Mouse (Mus musculus): Measurements from ENCODE around the gene Mterf4. TPM values are rescaled to one million over a fixed set of nuclear protein-coding genes. Genes with fewer than 3 reads are reported as not detected.

Gene Mterf4
- polyA plus RNA-seq, 1 experiment from 2014 or later, result 35.8 TPM

DNA sequence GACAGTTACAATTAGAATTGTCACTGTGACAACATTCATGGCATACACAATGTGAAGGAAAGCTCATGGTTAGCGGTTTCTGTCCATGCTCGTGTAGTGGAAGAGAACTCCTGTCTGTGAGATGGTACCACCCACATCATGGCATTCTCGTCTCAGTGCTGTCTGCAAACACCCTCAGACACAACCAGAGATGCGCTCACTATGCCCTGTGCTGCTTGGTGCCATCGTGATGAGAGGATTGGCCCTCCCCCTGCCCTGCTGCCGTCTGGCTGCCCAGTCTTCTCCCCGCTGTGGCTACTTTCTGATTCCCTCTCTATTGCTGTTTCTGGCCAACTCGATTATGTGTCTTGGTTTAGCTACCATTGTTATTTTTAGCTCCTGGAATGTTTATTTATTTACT lies 13.7 kb downstream of the Mterf4 start:
- Histone ChIP-seq H3K4me1 (replicated peaks) (no peaks in the 10 kb centered on the region), H3K27me3 (no peaks in the 10 kb centered on the region), H3K27ac (no peak overlapping the region), H3K36me3 (peaks cover 19% of the 10 kb centered on the region), H3K9me3 (no peaks in the 10 kb centered on the region), H3K4me3 (no peak overlapping the region), H3K9ac (no peak overlapping the region), H3K4me2 (no peak overlapping the region)
- no peak for ATAC-seq (ENCODE audit: low FRiP score)
- WGBS, result 79% methylated on average over 8 of the region's 8 CpGs

DNA sequence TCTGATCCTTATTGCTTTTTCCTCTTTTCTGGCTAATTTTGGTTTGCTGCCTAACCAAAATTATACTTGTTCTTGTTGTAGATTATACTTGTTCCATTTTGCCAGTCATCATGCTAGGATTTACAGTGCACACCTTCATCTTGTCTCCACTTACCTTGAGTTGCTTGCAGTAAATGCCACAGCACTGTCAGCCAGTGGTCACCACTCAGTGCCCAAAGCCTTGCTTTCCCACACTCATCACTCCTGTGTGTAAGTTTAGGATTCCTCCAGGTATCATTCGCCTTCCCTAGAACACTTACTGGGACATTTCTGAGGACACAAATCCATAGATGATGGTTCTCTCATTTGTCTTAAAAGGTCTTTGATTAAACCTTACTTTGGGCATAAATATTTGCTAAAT lies 14.1 kb downstream of the Mterf4 start:
- 86% methylated on average over 1 of the region's 1 CpGs for WGBS
- ATAC-seq (ENCODE audit: low FRiP score), result no peak
- Histone ChIP-seq H3K36me3 (peaks cover 15% of the 10 kb centered on the region), H3K27ac (no peak overlapping the region), H3K4me3 (no peak overlapping the region), H3K27me3 (no peaks in the 10 kb centered on the region), H3K9me3 (no peaks in the 10 kb centered on the region), H3K4me1 (replicated peaks) (no peaks in the 10 kb centered on the region), H3K9ac (no peak overlapping the region), H3K4me2 (no peak overlapping the region)

DNA sequence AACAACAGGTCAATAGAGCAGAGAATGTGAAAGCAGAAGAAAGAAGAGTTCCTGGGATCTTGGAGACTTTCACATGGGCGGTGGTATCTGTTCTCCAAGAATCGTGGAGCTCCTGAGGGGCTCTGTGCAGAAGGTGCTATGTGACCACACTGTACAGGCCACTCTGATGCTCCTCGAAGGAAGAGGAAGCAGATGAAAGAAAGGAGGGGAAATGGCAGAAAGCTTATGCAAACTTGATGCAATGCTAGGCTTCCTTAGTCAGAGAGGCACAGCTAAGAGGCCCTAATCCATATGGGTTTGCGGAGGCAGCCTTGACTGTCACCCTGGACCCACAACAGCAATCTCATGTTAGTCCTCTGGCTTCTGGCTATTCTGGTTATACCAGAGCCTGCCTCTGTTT lies 14.8 kb downstream of the Mterf4 start:
- Histone ChIP-seq H3K36me3 (peaks cover 9% of the 10 kb centered on the region), H3K9ac (no peak overlapping the region), H3K4me2 (no peak overlapping the region), H3K4me1 (replicated peaks) (no peaks in the 10 kb centered on the region), H3K9me3 (no peaks in the 10 kb centered on the region), H3K27ac (no peak overlapping the region), H3K4me3 (no peak overlapping the region), H3K27me3 (no peaks in the 10 kb centered on the region)
- ATAC-seq (ENCODE audit: low FRiP score), result no peak
- WGBS, result 85% methylated on average over 4 of the region's 4 CpGs

DNA sequence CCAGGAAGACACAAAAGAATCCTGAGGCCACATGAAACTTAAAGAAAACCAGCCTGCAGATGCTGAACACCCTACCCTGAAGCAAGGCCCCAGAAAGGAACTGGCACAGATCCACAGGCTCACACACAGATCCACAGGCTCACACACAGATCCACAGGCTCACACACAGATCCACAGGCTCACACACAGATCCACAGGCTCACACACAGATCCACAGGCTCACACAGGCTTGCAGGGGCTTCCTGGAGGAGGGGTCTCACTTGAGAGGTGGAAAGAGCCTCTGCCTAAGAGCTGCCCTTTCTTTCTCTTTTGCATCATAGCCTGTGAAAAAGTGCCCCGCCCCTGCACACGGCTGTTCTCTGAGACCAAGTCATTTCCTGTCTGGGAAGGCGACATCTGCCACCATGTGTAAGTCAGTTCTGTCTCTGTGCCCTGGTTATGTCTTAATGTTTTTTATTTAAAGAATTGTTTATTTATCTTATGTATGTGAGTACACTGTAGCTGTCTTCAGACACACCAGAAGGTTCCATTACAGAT lies 16.0 kb downstream of the Mterf4 start:
- no peak overlapping the region for H3K4me3 ChIP-seq
- no peaks in the 10 kb centered on the region for H3K9me3 ChIP-seq
- no peaks in the 10 kb centered on the region for H3K27me3 ChIP-seq
- H3K27ac ChIP-seq, result no peak overlapping the region
- WGBS, result 70% methylated on average over 3 of the region's 3 CpGs
- H3K9ac ChIP-seq, result no peak overlapping the region
- H3K4me1 ChIP-seq (replicated peaks), result no peaks in the 10 kb centered on the region
- ATAC-seq (ENCODE audit: low FRiP score), result no peak
- H3K4me2 ChIP-seq, result no peak overlapping the region
- H3K36me3 ChIP-seq, result 0 out of 2 replicates have a peak, but pooled peaks cover 3% of the 10 kb centered on the region

DNA sequence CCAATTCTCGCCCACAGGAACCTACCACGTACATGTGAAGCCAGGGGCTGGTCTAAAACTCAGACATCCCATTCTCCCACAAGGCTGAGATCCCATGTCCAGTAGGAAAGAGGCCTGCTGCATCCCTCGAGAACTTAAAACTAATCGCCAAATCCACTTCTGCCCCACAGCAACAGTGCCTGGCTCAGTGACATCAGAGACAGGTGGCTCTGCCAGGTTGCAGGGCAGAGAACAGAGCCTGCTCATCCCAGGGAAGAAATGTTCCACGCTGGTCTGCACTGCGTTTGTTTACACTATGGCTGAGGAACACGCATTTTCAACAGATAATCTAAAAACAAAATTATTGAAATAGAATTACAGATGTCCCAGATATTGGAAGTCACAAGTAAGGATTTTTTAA lies 28.7 kb downstream of the Mterf4 start:
- H3K9ac ChIP-seq, result no peak overlapping the region
- H3K4me1 ChIP-seq (replicated peaks), result peaks cover 5% of the 10 kb centered on the region
- no peaks in the 10 kb centered on the region for H3K9me3 ChIP-seq
- no peak for ATAC-seq (ENCODE audit: low FRiP score)
- no peak overlapping the region for H3K27ac ChIP-seq
- no peak overlapping the region for H3K4me3 ChIP-seq
- no peaks in the 10 kb centered on the region for H3K36me3 ChIP-seq
- no peaks in the 10 kb centered on the region for H3K27me3 ChIP-seq
- WGBS, result 80% methylated on average over 7 of the region's 7 CpGs
- no peak overlapping the region for H3K4me2 ChIP-seq

DNA sequence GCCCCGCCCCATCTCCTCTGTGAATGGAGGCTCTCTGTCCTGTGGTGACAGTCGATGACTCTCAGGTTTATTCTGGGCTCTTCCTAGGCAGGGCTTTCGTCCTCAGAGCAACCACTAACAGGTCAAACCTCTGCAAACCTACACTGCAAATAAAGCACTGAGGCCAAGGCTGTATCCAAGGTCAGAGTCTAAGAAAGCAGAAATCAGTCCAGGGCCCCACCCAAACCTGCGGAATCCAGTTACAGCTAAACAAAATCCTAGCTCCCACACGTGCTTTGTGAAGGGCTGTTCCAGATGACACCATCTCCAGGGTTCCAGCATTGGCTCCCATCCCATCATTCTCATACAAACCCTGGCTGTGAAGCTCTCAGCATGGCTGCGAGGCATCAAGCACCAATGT lies 30.2 kb downstream of the Mterf4 start:
- Histone ChIP-seq H3K4me3 (no peak overlapping the region), H3K27ac (no peak overlapping the region), H3K9ac (no peak overlapping the region), H3K4me2 (no peak overlapping the region), H3K9me3 (no peaks in the 10 kb centered on the region), H3K27me3 (no peaks in the 10 kb centered on the region), H3K36me3 (no peaks in the 10 kb centered on the region), H3K4me1 (replicated peaks) (peaks cover 5% of the 10 kb centered on the region)
- WGBS, result 78% methylated on average over 6 of the region's 6 CpGs
- ATAC-seq (ENCODE audit: low FRiP score), result no peak

DNA sequence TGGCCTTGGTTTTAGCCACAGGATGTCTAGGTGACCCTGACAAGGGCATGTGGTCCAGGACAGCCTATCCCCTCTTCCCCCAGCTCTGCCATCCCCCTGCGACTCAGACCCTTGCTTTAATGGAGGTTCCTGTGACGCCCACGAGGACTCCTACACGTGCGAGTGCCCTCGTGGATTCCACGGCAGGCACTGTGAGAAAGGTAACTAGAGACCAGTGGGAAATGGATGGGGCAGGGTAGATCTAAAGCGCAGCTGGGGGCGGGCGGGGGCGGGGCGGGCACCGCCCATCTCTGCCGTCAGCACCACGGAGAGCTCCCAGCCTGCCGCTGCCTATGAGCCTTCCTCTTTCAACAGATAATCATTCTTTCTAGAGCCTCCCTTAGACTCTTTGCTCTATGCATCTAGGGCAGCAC lies 33.3 kb downstream of the Mterf4 start:
- no peak overlapping the region for H3K27ac ChIP-seq
- no peaks in the 10 kb centered on the region for H3K9me3 ChIP-seq
- ATAC-seq (ENCODE audit: low FRiP score), result peak; percentile 80
- H3K4me1 ChIP-seq (replicated peaks), result peaks cover 5% of the 10 kb centered on the region
- H3K27me3 ChIP-seq, result no peaks in the 10 kb centered on the region
- H3K9ac ChIP-seq, result 0 out of 2 replicates have a peak overlapping the region, but pooled peaks have one; percentile 31
- peak overlapping the region; percentile 23 for H3K4me3 ChIP-seq
- H3K4me2 ChIP-seq, result peak overlapping the region; percentile 48
- H3K36me3 ChIP-seq, result no peaks in the 10 kb centered on the region
- 1% methylated on average over 16 of the region's 16 CpGs for WGBS

DNA sequence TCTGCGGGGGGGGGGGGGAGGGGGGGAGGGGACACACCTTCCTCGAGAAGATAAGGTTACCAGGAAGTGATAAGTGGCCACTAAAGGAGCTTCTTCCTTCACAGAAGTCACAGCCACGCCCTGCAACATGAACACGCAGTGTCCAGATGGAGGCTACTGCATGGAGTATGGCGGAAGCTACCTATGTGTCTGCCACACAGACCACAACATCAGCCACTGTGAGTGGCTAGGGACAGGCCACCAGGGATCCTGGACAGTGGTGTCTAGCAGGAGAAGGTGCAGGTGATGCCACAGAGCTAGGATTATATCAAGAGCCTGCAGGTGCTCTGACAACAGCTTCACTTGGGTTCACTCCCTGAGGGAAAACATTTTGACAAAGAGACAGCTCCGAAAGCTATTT lies 34.0 kb downstream of the Mterf4 start:
- ATAC-seq (ENCODE audit: low FRiP score), result no peak

DNA sequence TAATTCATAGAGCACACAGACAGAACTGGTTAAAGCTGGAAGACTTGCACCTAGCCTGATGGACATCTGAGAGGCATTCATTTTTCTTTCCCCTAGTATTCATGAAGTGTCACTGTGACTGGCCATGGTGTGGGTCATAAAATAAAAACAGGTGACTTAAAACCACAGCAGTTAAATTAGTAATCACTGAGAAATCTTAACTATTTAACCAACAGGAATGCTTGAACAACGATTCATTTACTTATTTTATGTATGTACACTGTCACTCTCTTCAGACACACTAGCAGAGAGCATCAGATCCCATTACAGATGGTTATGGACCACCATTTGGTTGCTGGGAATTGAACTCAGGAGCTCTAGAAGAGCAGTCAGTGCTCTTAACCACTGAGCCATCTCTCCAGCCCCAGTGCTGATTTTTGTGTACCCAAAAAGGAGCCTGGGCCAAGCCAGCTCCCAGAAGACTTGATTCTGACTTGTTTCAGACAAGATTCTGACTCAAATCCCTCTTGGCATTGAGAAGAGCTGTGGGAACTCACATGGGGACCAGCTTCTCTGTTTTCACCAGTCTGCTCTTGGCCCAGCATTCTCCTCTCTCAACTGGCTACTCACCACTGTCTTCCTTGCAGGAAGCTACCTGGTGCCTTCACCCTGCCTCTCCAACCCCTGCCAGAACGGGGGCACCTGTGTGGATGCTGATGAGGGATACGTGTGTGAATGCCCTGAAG lies 35.0 kb downstream of the Mterf4 start:
- H3K4me1 ChIP-seq (replicated peaks), result peaks cover 5% of the 10 kb centered on the region
- H3K36me3 ChIP-seq, result no peaks in the 10 kb centered on the region
- H3K4me2 ChIP-seq, result no peak overlapping the region
- no peak overlapping the region for H3K4me3 ChIP-seq
- ATAC-seq (ENCODE audit: low FRiP score), result no peak
- 69% methylated on average over 3 of the region's 3 CpGs for WGBS
- H3K9me3 ChIP-seq, result no peaks in the 10 kb centered on the region
- no peak overlapping the region for H3K27ac ChIP-seq
- H3K27me3 ChIP-seq, result no peaks in the 10 kb centered on the region
- H3K9ac ChIP-seq, result no peak overlapping the region

More for the DNA sequence above, 34.0 kb downstream of the Mterf4 start:
- Histone ChIP-seq H3K36me3 (no peaks in the 10 kb centered on the region), H3K4me2 (no peak overlapping the region), H3K9me3 (no peaks in the 10 kb centered on the region), H3K27ac (no peak overlapping the region), H3K9ac (no peak overlapping the region), H3K4me3 (no peak overlapping the region), H3K27me3 (no peaks in the 10 kb centered on the region), H3K4me1 (replicated peaks) (peaks cover 5% of the 10 kb centered on the region)
- WGBS, result 83% methylated on average over 6 of the region's 6 CpGs

DNA sequence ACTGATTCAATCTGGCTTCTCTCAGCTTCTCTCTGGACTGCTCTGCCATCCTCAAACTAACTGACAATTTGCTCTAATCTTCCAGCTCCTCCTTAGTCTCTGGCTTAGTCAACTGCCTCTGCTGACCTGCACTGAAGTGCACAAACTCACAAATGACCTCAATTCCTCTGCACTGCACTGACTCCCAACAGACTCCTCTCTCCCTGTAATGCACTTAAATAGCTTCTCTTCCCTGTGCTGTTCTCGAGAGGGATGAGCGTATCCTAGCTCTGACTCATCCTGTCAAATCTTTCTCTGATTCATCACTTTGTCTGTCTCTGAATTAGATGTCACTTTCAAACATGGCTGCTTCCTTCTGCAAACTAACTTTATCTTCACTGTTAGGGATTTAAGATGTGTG lies 37.5 kb downstream of the Mterf4 start:
- Histone ChIP-seq H3K9me3 (no peaks in the 10 kb centered on the region), H3K36me3 (no peaks in the 10 kb centered on the region), H3K4me3 (no peak overlapping the region), H3K27me3 (no peaks in the 10 kb centered on the region), H3K9ac (no peak overlapping the region), H3K4me2 (no peak overlapping the region), H3K4me1 (replicated peaks) (peaks cover 5% of the 10 kb centered on the region), H3K27ac (no peak overlapping the region)
- ATAC-seq (ENCODE audit: low FRiP score), result no peak
- 85% methylated on average over 2 of the region's 2 CpGs for WGBS

DNA sequence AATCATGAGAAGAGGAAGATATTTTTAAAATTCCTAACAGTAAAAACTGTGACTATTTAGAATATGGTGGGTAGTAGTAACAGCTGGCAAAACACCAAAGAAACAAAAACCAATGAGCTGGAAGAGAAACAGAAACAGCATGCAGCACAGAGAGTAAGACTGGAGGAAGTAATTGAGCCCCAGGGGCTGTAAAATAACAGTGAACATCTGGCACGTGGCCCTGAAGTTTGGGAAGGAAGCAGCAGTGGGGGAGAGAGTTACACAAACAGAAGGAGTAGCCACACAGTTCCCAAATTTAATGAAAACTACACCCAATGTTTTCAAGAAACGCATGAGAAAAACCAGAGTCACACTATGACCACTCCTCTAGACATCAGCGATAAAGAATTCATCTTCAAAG lies 38.5 kb downstream of the Mterf4 start:
- H3K4me1 ChIP-seq (replicated peaks), result peaks cover under 1% of the 10 kb centered on the region
- no peak overlapping the region for H3K27ac ChIP-seq
- no peaks in the 10 kb centered on the region for H3K9me3 ChIP-seq
- WGBS, result 57% methylated on average over 3 of the region's 3 CpGs
- no peaks in the 10 kb centered on the region for H3K27me3 ChIP-seq
- H3K9ac ChIP-seq, result no peak overlapping the region
- no peaks in the 10 kb centered on the region for H3K36me3 ChIP-seq
- no peak for ATAC-seq (ENCODE audit: low FRiP score)
- H3K4me2 ChIP-seq, result no peak overlapping the region
- H3K4me3 ChIP-seq, result no peak overlapping the region

DNA sequence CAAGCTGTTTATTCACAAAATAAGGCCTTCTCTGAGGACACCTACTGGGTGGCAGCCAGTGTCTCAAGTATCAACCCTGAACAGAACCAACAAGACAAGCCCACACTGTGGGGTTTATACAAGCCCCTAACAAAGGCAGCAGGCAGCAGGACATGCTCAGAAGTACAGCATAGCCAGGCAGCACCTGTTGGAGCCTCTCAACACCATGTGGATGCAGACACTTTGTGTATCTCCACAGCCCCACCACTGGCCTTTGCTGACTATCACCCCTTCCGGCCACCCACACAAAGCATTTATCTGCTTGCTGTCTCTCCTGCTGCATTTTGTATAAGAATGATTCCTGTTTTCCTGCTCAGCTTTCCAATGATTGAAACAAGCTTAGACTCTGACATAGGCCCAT lies 48.2 kb downstream of the Mterf4 start:
- 82% methylated on average over 1 of the region's 1 CpGs for WGBS
- Histone ChIP-seq H3K9me3 (no peaks in the 10 kb centered on the region), H3K4me1 (replicated peaks) (no peaks in the 10 kb centered on the region), H3K27me3 (no peaks in the 10 kb centered on the region), H3K4me3 (no peak overlapping the region), H3K36me3 (no peaks in the 10 kb centered on the region), H3K27ac (no peak overlapping the region), H3K9ac (no peak overlapping the region), H3K4me2 (no peak overlapping the region)
- ATAC-seq (ENCODE audit: low FRiP score), result no peak

DNA sequence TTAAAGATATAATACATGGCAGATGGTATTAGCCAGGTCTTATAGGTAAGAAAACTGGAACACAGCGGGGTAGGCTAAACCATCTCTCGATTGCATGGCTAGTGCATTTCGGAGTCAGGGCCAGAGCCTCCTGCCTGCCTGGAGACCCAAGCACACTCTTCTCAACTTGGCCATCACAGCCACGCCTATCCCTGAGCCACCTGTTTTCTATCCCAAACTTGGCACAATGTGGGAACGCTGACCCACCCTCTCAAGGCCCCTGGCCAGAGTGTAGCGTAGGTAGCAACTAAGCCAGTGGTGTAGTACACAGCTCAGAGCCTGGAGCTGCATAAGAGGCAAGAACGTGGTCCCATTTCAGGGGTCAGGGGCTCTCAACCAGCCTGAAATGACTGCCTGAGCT lies 50.0 kb downstream of the Mterf4 start:
- Histone ChIP-seq H3K4me2 (no peak overlapping the region), H3K9ac (no peak overlapping the region), H3K27ac (no peak overlapping the region), H3K27me3 (no peaks in the 10 kb centered on the region), H3K36me3 (no peaks in the 10 kb centered on the region), H3K4me3 (no peak overlapping the region), H3K4me1 (replicated peaks) (no peaks in the 10 kb centered on the region), H3K9me3 (no peaks in the 10 kb centered on the region)
- ATAC-seq (ENCODE audit: low FRiP score), result no peak
- WGBS, result 94% methylated on average over 7 of the region's 7 CpGs

Measured in hindbrain, embryonic 13.5 days (tissue).